Mouse (Mus musculus) ES-Bruce4 (cell line): ENCODE measurements around the gene Cdk8.

Experiments
- CTCF ChIP-seq: IDR thresholded peaks from one replicate; pipeline ENCODE4 v1.8.1; 2011; ENCODE audit warnings: low read depth, low read length
- POLR2A ChIP-seq: IDR thresholded peaks from one replicate; pipeline ENCODE4 v1.8.1; 2011; ENCODE audit warnings: low read length; ENCODE audit not compliant: insufficient read depth

- TF ChIP-seq POLR2A = no peak
- no peak for TF ChIP-seq CTCF
Measured at GRCm38 (mm10) chr5:146232056-146232675, 1.1 kb downstream of the Cdk8 start.
